Mouse (Mus musculus) megakaryocyte, embryonic 14.5 days (primary cell): ENCODE results near the gene Sell.

ENCODE experiments used
- FLI1 ChIP-seq: IDR thresholded peaks from 2 replicates; pipeline ENCODE4 v1.6.1; 2012; ENCODE audit warnings: low read length, inconsistent platforms, mixed read lengths
- GATA1 ChIP-seq: IDR thresholded peaks from 3 replicates; pipeline ENCODE4 v1.6.1; 2012; ENCODE audit warnings: mixed read lengths, low read length, inconsistent platforms, borderline replicate concordance

- TF ChIP-seq GATA1 (no peak), FLI1 (no peak)
These were observed 2.0 kb downstream of the Sell start for GRCm38 (mm10) chr1:164063745-164064144.
